Mouse (Mus musculus) olfactory bulb, adult 2 months (tissue): Measurements from ENCODE around the gene Fblim1. TPM values are rescaled to one million over a fixed set of nuclear protein-coding genes. Genes with fewer than 3 reads are reported as not detected.

ENCODE experiments used
- H3K27ac ChIP-seq: fragments of 200-500 bp; 2 replicates; pipeline ENCODE4 v1.5.1; 2012; ENCODE audit warnings: low read depth, low read length; ENCODE audit not compliant: insufficient read depth
- H3K4me1 ChIP-seq: fragments of 200-500 bp; 2 replicates; pipeline ENCODE4 v1.6.1; 2012; ENCODE audit warnings: low read length; ENCODE audit not compliant: control insufficient read depth, insufficient read depth
- H3K4me3 ChIP-seq: fragments of 200-500 bp; 2 replicates; pipeline ENCODE4 v1.5.1; 2012; ENCODE audit warnings: mild to moderate bottlenecking, low read depth, low read length, moderate library complexity; ENCODE audit not compliant: insufficient read depth
- CTCF ChIP-seq: fragments of 200-500 bp; IDR thresholded peaks from 2 replicates; pipeline ENCODE4 v1.5.1; 2012; ENCODE audit warnings: low read depth, mild to moderate bottlenecking, low read length, moderate library complexity; ENCODE audit not compliant: insufficient read depth
- POLR2A ChIP-seq: fragments of 200-500 bp; IDR thresholded peaks from 2 replicates; pipeline ENCODE4 v1.6.1; 2012; ENCODE audit warnings: mild to moderate bottlenecking, low read depth, low read length, moderate library complexity; ENCODE audit not compliant: insufficient read depth
- WGBS: fragments of 180-500 bp; shearing (Covaris S2); methylation state at CpG from one replicate; pipeline ENCODE4 v1.1.7; 2018; 5-methylcytosine and 5-hydroxymethylcytosine counted together
- polyA plus RNA-seq: library from polyadenylated mRNA; stranded (reverse); fragments of >200 nt; gene quantifications from 2 replicates; pipeline ENCODE4 v1.2.4, GENCODE M21; 2012; ENCODE audit warnings: low replicate concordance; ENCODE audit not compliant: missing spikeins, insufficient read depth, insufficient read length

Fblim1 gene
- polyA plus RNA-seq, 1 experiment, result not detected

GRCm38 (mm10) chr4:141576404-141576803 is 29.5 kb downstream of the Fblim1 start:
- Histone ChIP-seq H3K27ac (no peak overlapping the region), H3K4me3 (no peak overlapping the region), H3K4me1 (peaks cover 4% of the 10 kb centered on the region; the same call in 1 of the 2 replicates)
- WGBS, result 86% methylated on average over 11 of the region's 11 CpGs
- TF ChIP-seq CTCF (no peak), POLR2A (no peak)

GRCm38 (mm10) chr4:141574789-141575702 is 30.9 kb downstream of the Fblim1 start:
- no peak overlapping the region for H3K27ac ChIP-seq
- peaks cover 4% of the 10 kb centered on the region; the same call in 1 of the 2 replicates for H3K4me1 ChIP-seq
- TF ChIP-seq CTCF, result peak; percentile 88
- TF ChIP-seq POLR2A, result no peak
- 37% methylated on average over 27 of the region's 27 CpGs for WGBS
- H3K4me3 ChIP-seq, result no peak overlapping the region

- Histone ChIP-seq H3K27ac (no peak overlapping the region), H3K4me3 (no peak overlapping the region), H3K4me1 (peaks cover 4% of the 10 kb centered on the region; the same call in 1 of the 2 replicates)
- whole genome bisulfite sequencing, result 70% methylated on average over 6 of the region's 6 CpGs
- TF ChIP-seq CTCF, result no peak
- no peak for TF ChIP-seq POLR2A
These were observed 32.4 kb downstream of the Fblim1 start for GRCm38 (mm10) chr4:141573359-141573966.

- Histone ChIP-seq H3K4me1 (peaks cover 4% of the 10 kb centered on the region; the same call in 1 of the 2 replicates), H3K27ac (no peak overlapping the region), H3K4me3 (no peak overlapping the region)
- WGBS, result 86% methylated on average over 7 of the region's 7 CpGs
- TF ChIP-seq CTCF, result no peak
- no peak for TF ChIP-seq POLR2A
These were observed 33.1 kb downstream of the Fblim1 start for GRCm38 (mm10) chr4:141572668-141573358.

GRCm38 (mm10) chr4:141571934-141572333 is 34.0 kb downstream of the Fblim1 start:
- H3K4me1 ChIP-seq, result peaks cover 4% of the 10 kb centered on the region; the same call in 1 of the 2 replicates
- H3K4me3 ChIP-seq, result no peak overlapping the region
- 79% methylated on average over 10 of the region's 10 CpGs for WGBS
- TF ChIP-seq CTCF (no peak), POLR2A (no peak)
- H3K27ac ChIP-seq, result no peak overlapping the region

- Histone ChIP-seq H3K4me1 (peaks cover 4% of the 10 kb centered on the region; the same call in 1 of the 2 replicates), H3K27ac (no peak overlapping the region), H3K4me3 (no peak overlapping the region)
- WGBS, result 78% methylated on average over 6 of the region's 6 CpGs
- no peak for TF ChIP-seq CTCF
- no peak for TF ChIP-seq POLR2A
These were observed 34.6 kb downstream of the Fblim1 start for GRCm38 (mm10) chr4:141571337-141571739.

- WGBS, result 89% methylated on average over 1 of the region's 1 CpGs
These were observed 35.1 kb downstream of the Fblim1 start for GRCm38 (mm10) chr4:141570821-141571220.

GRCm38 (mm10) chr4:141570004-141570403 is 35.9 kb downstream of the Fblim1 start:
- Histone ChIP-seq H3K27ac (no peak overlapping the region), H3K4me3 (no peak overlapping the region), H3K4me1 (peaks cover under 1% of the 10 kb centered on the region)
- 83% methylated on average over 6 of the region's 6 CpGs for WGBS
- TF ChIP-seq POLR2A (no peak), CTCF (no peak)

More at GRCm38 (mm10) chr4:141570821-141571220, 35.1 kb downstream of the Fblim1 start:
- Histone ChIP-seq H3K27ac (no peak overlapping the region), H3K4me3 (no peak overlapping the region), H3K4me1 (peaks cover 4% of the 10 kb centered on the region; the same call in 1 of the 2 replicates)
- no peak for TF ChIP-seq CTCF
- TF ChIP-seq POLR2A, result no peak
